Mouse (Mus musculus) erythroblast, embryonic 14.5 days (primary cell): Measurements from ENCODE around the gene Slc8b1. TPM values are rescaled to one million over a fixed set of nuclear protein-coding genes. Genes with fewer than 3 reads are reported as not detected.
"Not testable (repeated sequence)": the region's sequence is repeated elsewhere in the genome, so short reads cannot be mapped to it uniquely, and the experiment has no call there.

Source experiments
- H3K27me3 ChIP-seq: 2 replicates; pipeline ENCODE4 v1.6.1; 2012; ENCODE audit warnings: inconsistent platforms; ENCODE audit not compliant: control insufficient read depth
- H3K36me3 ChIP-seq: 2 replicates; pipeline ENCODE4 v1.6.1; 2012; ENCODE audit warnings: mild to moderate bottlenecking, inconsistent platforms; ENCODE audit not compliant: control insufficient read depth
- H3K4me1 ChIP-seq: 2 replicates; pipeline ENCODE4 v1.6.1; 2012; ENCODE audit warnings: inconsistent platforms; ENCODE audit not compliant: control insufficient read depth
- H3K4me3 ChIP-seq: replicated peaks from 2 replicates; pipeline ENCODE3; 2012; ENCODE audit warnings: moderate library complexity, mild to moderate bottlenecking, inconsistent platforms
- H3K9me3 ChIP-seq: 2 replicates; pipeline ENCODE4 v1.6.1; 2012; ENCODE audit warnings: low read length, inconsistent platforms, mixed read lengths; ENCODE audit not compliant: control insufficient read depth
- GATA1 ChIP-seq: IDR thresholded peaks from 2 replicates; pipeline ENCODE4 v1.6.1; 2012; ENCODE audit warnings: low read length, inconsistent platforms, mixed read lengths
- TAL1 ChIP-seq: IDR thresholded peaks from 3 replicates; pipeline ENCODE4 v1.6.1; 2012; ENCODE audit warnings: low read length, inconsistent platforms, mixed read lengths
- polyA plus RNA-seq: library from polyadenylated mRNA; stranded (reverse); fragments of >175 nt; gene quantifications from 2 replicates; pipeline ENCODE4 v1.2.3, GENCODE M21; 2012

Slc8b1 gene
- polyA plus RNA-seq, 1 experiment: 0.02 TPM

- Histone ChIP-seq H3K4me3 (no peak overlapping the region), H3K36me3 (peaks cover 53% of the 10 kb centered on the region), H3K4me1 (no peaks in the 10 kb centered on the region), H3K27me3 (no peaks in the 10 kb centered on the region), H3K9me3 (no peaks in the 10 kb centered on the region)
- TF ChIP-seq GATA1 (no peak), TAL1 (no peak)
These were observed 18.5 kb upstream of the Slc8b1 start for GRCm38 (mm10) chr5:120492437-120492836.

GRCm38 (mm10) chr5:120493440-120493839, 17.5 kb upstream of the Slc8b1 start:
- no peaks in the 10 kb centered on the region for H3K4me1 ChIP-seq
- peaks cover 49% of the 10 kb centered on the region for H3K36me3 ChIP-seq
- H3K27me3 ChIP-seq: no peaks in the 10 kb centered on the region
- TF ChIP-seq GATA1: no peak
- no peak for TF ChIP-seq TAL1
- H3K9me3 ChIP-seq: no peaks in the 10 kb centered on the region
- H3K4me3 ChIP-seq: no peak overlapping the region

- no peaks in the 10 kb centered on the region for H3K27me3 ChIP-seq
- no peaks in the 10 kb centered on the region for H3K4me1 ChIP-seq
- TF ChIP-seq TAL1 (no peak), GATA1 (no peak)
- peaks cover 53% of the 10 kb centered on the region for H3K36me3 ChIP-seq
- H3K4me3 ChIP-seq: no peak overlapping the region
- no peaks in the 10 kb centered on the region for H3K9me3 ChIP-seq
These were observed 17.0 kb upstream of the Slc8b1 start for GRCm38 (mm10) chr5:120493873-120494395.

- no peak overlapping the region for H3K4me3 ChIP-seq
- peaks cover 3% of the 10 kb centered on the region for H3K4me1 ChIP-seq
- peaks cover 58% of the 10 kb centered on the region for H3K36me3 ChIP-seq
- no peaks in the 10 kb centered on the region for H3K9me3 ChIP-seq
- no peak for TF ChIP-seq TAL1
- no peak for TF ChIP-seq GATA1
- H3K27me3 ChIP-seq: no peaks in the 10 kb centered on the region
These were observed 15.8 kb upstream of the Slc8b1 start for GRCm38 (mm10) chr5:120495064-120495702.

- Histone ChIP-seq H3K36me3 (peaks cover 58% of the 10 kb centered on the region), H3K9me3 (no peaks in the 10 kb centered on the region), H3K4me1 (peaks cover 3% of the 10 kb centered on the region), H3K27me3 (no peaks in the 10 kb centered on the region), H3K4me3 (no peak overlapping the region)
- TF ChIP-seq TAL1 (no peak), GATA1 (no peak)
These were observed 15.2 kb upstream of the Slc8b1 start for GRCm38 (mm10) chr5:120495703-120496226.

- H3K4me3 ChIP-seq: no peak overlapping the region
These were observed 13.9 kb upstream of the Slc8b1 start for GRCm38 (mm10) chr5:120497071-120497470.

GRCm38 (mm10) chr5:120499202-120499601, 11.8 kb upstream of the Slc8b1 start:
- TF ChIP-seq GATA1 (no peak), TAL1 (no peak)
- H3K27me3 ChIP-seq: no peaks in the 10 kb centered on the region
- peaks cover 30% of the 10 kb centered on the region for H3K36me3 ChIP-seq
- peaks cover 21% of the 10 kb centered on the region for H3K4me1 ChIP-seq
- H3K4me3 ChIP-seq: no peak overlapping the region
- no peaks in the 10 kb centered on the region for H3K9me3 ChIP-seq

More at GRCm38 (mm10) chr5:120497071-120497470, 13.9 kb upstream of the Slc8b1 start:
- peaks cover 5% of the 10 kb centered on the region for H3K4me1 ChIP-seq
- H3K27me3 ChIP-seq: no peaks in the 10 kb centered on the region
- no peak for TF ChIP-seq TAL1
- TF ChIP-seq GATA1: no peak
- H3K9me3 ChIP-seq: no peaks in the 10 kb centered on the region
- peaks cover 50% of the 10 kb centered on the region for H3K36me3 ChIP-seq

- H3K4me3 ChIP-seq, H3K9me3 ChIP-seq, H3K27me3 ChIP-seq: not testable (repeated sequence)
- peaks cover 17% of the 10 kb centered on the region for H3K36me3 ChIP-seq
- peaks cover 29% of the 10 kb centered on the region for H3K4me1 ChIP-seq
These were observed 10.4 kb upstream of the Slc8b1 start for GRCm38 (mm10) chr5:120500609-120501008.

- Histone ChIP-seq H3K4me1 (peaks cover 31% of the 10 kb centered on the region), H3K9me3 (no peaks in the 10 kb centered on the region), H3K4me3 (peak overlapping the region; percentile 81), H3K36me3 (peaks cover 13% of the 10 kb centered on the region), H3K27me3 (no peaks in the 10 kb centered on the region)
- no peak for TF ChIP-seq GATA1
- no peak for TF ChIP-seq TAL1
These were observed 8.8 kb upstream of the Slc8b1 start for GRCm38 (mm10) chr5:120502147-120502621.
